Mouse (Mus musculus): ENCODE results near the gene Tmem82. TPM values are rescaled to one million over a fixed set of nuclear protein-coding genes. Genes with fewer than 3 reads are reported as not detected.

Tmem82 gene
- polyA plus RNA-seq, 1 experiment from 2014 or later = 8.4 TPM

- WGBS = 81% methylated on average over 12 of the region's 12 CpGs
- no peak overlapping the region for H3K4me3 ChIP-seq (ENCODE audit: low read depth, low read length)
- ATAC-seq (replicated peaks; ENCODE audit: low FRiP score, low TSS enrichment, low read depth) (no peak), DNase-seq (ENCODE audit: low spot score) (no peak)
- H3K4me1 ChIP-seq (replicated peaks; ENCODE audit: control insufficient read depth, insufficient read depth, low read length) = no peaks in the 10 kb centered on the region
- no peaks in the 10 kb centered on the region for H3K27me3 ChIP-seq (replicated peaks; ENCODE audit: control insufficient read depth, insufficient read depth, low read length)
- no peaks in the 10 kb centered on the region for H3K9me3 ChIP-seq (ENCODE audit: control insufficient read depth, low read length)
- H3K36me3 ChIP-seq (ENCODE audit: control insufficient read depth, insufficient read depth, low read length) = peaks cover 35% of the 10 kb centered on the region
- no peak overlapping the region for H3K4me2 ChIP-seq (ENCODE audit: low read length)
- H3K27ac ChIP-seq (ENCODE audit: low read depth) = no peak overlapping the region
- no peak overlapping the region for H3K9ac ChIP-seq (ENCODE audit: low read length)
These were observed 37.6 kb upstream of the Tmem82 start for GRCm38 (mm10) chr4:141655908-141656608.

- no peaks in the 10 kb centered on the region for H3K27me3 ChIP-seq (replicated peaks; ENCODE audit: control insufficient read depth, insufficient read depth, low read length)
- no peak for DNase-seq (ENCODE audit: low spot score)
- H3K4me3 ChIP-seq (ENCODE audit: low read depth, low read length) = no peak overlapping the region
- no peak overlapping the region for H3K9ac ChIP-seq (ENCODE audit: low read length)
- H3K27ac ChIP-seq (ENCODE audit: low read depth) = no peak overlapping the region
- WGBS = 93% methylated on average over 6 of the region's 6 CpGs
- H3K36me3 ChIP-seq (ENCODE audit: control insufficient read depth, insufficient read depth, low read length) = peaks cover 24% of the 10 kb centered on the region
- no peaks in the 10 kb centered on the region for H3K9me3 ChIP-seq (ENCODE audit: control insufficient read depth, low read length)
- H3K4me2 ChIP-seq (ENCODE audit: low read length) = no peak overlapping the region
- no peak for ATAC-seq (replicated peaks; ENCODE audit: low FRiP score, low TSS enrichment, low read depth)
- H3K4me1 ChIP-seq (replicated peaks; ENCODE audit: control insufficient read depth, insufficient read depth, low read length) = no peaks in the 10 kb centered on the region
These were observed 36.1 kb upstream of the Tmem82 start for GRCm38 (mm10) chr4:141654509-141654908.

- Histone ChIP-seq H3K9me3 (ENCODE audit: control insufficient read depth, low read length) (no peaks in the 10 kb centered on the region), H3K4me3 (ENCODE audit: low read depth, low read length) (no peak overlapping the region), H3K27ac (ENCODE audit: low read depth) (no peak overlapping the region), H3K27me3 (replicated peaks; ENCODE audit: control insufficient read depth, insufficient read depth, low read length) (no peaks in the 10 kb centered on the region), H3K4me1 (replicated peaks; ENCODE audit: control insufficient read depth, insufficient read depth, low read length) (no peaks in the 10 kb centered on the region), H3K4me2 (ENCODE audit: low read length) (no peak overlapping the region), H3K36me3 (ENCODE audit: control insufficient read depth, insufficient read depth, low read length) (peaks cover 24% of the 10 kb centered on the region), H3K9ac (ENCODE audit: low read length) (no peak overlapping the region)
- ATAC-seq (replicated peaks; ENCODE audit: low FRiP score, low TSS enrichment, low read depth) (no peak), DNase-seq (ENCODE audit: low spot score) (no peak)
- WGBS = 88% methylated on average over 13 of the region's 13 CpGs
These were observed 35.4 kb upstream of the Tmem82 start for GRCm38 (mm10) chr4:141653813-141654212.

- no peaks in the 10 kb centered on the region for H3K27me3 ChIP-seq (replicated peaks; ENCODE audit: control insufficient read depth, insufficient read depth, low read length)
- no peak overlapping the region for H3K9ac ChIP-seq (ENCODE audit: low read length)
- H3K4me2 ChIP-seq (ENCODE audit: low read length) = no peak overlapping the region
- WGBS = 90% methylated on average over 8 of the region's 8 CpGs
- H3K4me3 ChIP-seq (ENCODE audit: low read depth, low read length) = no peak overlapping the region
- H3K9me3 ChIP-seq (ENCODE audit: control insufficient read depth, low read length) = no peaks in the 10 kb centered on the region
- H3K36me3 ChIP-seq (ENCODE audit: control insufficient read depth, insufficient read depth, low read length) = peaks cover 24% of the 10 kb centered on the region
- H3K27ac ChIP-seq (ENCODE audit: low read depth) = no peak overlapping the region
- ATAC-seq (replicated peaks; ENCODE audit: low FRiP score, low TSS enrichment, low read depth) = no peak
- no peak for DNase-seq (ENCODE audit: low spot score)
- no peaks in the 10 kb centered on the region for H3K4me1 ChIP-seq (replicated peaks; ENCODE audit: control insufficient read depth, insufficient read depth, low read length)
These were observed 34.6 kb upstream of the Tmem82 start for GRCm38 (mm10) chr4:141653044-141653443.

- Histone ChIP-seq H3K9me3 (ENCODE audit: control insufficient read depth, low read length) (no peaks in the 10 kb centered on the region), H3K27ac (ENCODE audit: low read depth) (no peak overlapping the region), H3K9ac (ENCODE audit: low read length) (no peak overlapping the region), H3K27me3 (replicated peaks; ENCODE audit: control insufficient read depth, insufficient read depth, low read length) (no peaks in the 10 kb centered on the region), H3K4me2 (ENCODE audit: low read length) (no peak overlapping the region), H3K4me3 (ENCODE audit: low read depth, low read length) (no peak overlapping the region), H3K4me1 (replicated peaks; ENCODE audit: control insufficient read depth, insufficient read depth, low read length) (no peaks in the 10 kb centered on the region), H3K36me3 (ENCODE audit: control insufficient read depth, insufficient read depth, low read length) (peaks cover 17% of the 10 kb centered on the region)
- no peak for DNase-seq (ENCODE audit: low spot score)
- WGBS = 90% methylated on average over 10 of the region's 10 CpGs
- no peak for ATAC-seq (replicated peaks; ENCODE audit: low FRiP score, low TSS enrichment, low read depth)
These were observed 33.5 kb upstream of the Tmem82 start for GRCm38 (mm10) chr4:141651944-141652343.

- Histone ChIP-seq H3K9ac (ENCODE audit: low read length) (no peak overlapping the region), H3K9me3 (ENCODE audit: control insufficient read depth, low read length) (no peaks in the 10 kb centered on the region), H3K27ac (ENCODE audit: low read depth) (no peak overlapping the region), H3K27me3 (replicated peaks; ENCODE audit: control insufficient read depth, insufficient read depth, low read length) (no peaks in the 10 kb centered on the region), H3K4me2 (ENCODE audit: low read length) (no peak overlapping the region), H3K4me3 (ENCODE audit: low read depth, low read length) (no peak overlapping the region), H3K4me1 (replicated peaks; ENCODE audit: control insufficient read depth, insufficient read depth, low read length) (no peaks in the 10 kb centered on the region), H3K36me3 (ENCODE audit: control insufficient read depth, insufficient read depth, low read length) (peaks cover 16% of the 10 kb centered on the region)
- ATAC-seq (replicated peaks; ENCODE audit: low FRiP score, low TSS enrichment, low read depth) (no peak), DNase-seq (ENCODE audit: low spot score) (no peak)
- 91% methylated on average over 6 of the region's 6 CpGs for WGBS
These were observed 32.9 kb upstream of the Tmem82 start for GRCm38 (mm10) chr4:141651286-141651685.

GRCm38 (mm10) chr4:141649244-141649643 is 30.8 kb upstream of the Tmem82 start:
- DNase-seq (ENCODE audit: low spot score) (no peak), ATAC-seq (replicated peaks; ENCODE audit: low FRiP score, low TSS enrichment, low read depth) (no peak)
- no peaks in the 10 kb centered on the region for H3K27me3 ChIP-seq (replicated peaks; ENCODE audit: control insufficient read depth, insufficient read depth, low read length)
- 78% methylated on average over 6 of the region's 6 CpGs for WGBS
- H3K9me3 ChIP-seq (ENCODE audit: control insufficient read depth, low read length) = no peaks in the 10 kb centered on the region
- no peak overlapping the region for H3K4me2 ChIP-seq (ENCODE audit: low read length)
- H3K4me3 ChIP-seq (ENCODE audit: low read depth, low read length) = no peak overlapping the region
- H3K27ac ChIP-seq (ENCODE audit: low read depth) = no peak overlapping the region
- H3K36me3 ChIP-seq (ENCODE audit: control insufficient read depth, insufficient read depth, low read length) = peaks cover 16% of the 10 kb centered on the region
- no peaks in the 10 kb centered on the region for H3K4me1 ChIP-seq (replicated peaks; ENCODE audit: control insufficient read depth, insufficient read depth, low read length)
- H3K9ac ChIP-seq (ENCODE audit: low read length) = no peak overlapping the region

- WGBS = 94% methylated on average over 5 of the region's 5 CpGs
- Histone ChIP-seq H3K4me1 (replicated peaks; ENCODE audit: control insufficient read depth, insufficient read depth, low read length) (peaks cover 6% of the 10 kb centered on the region; the same call in 1 of the 2 replicates), H3K4me3 (ENCODE audit: low read depth, low read length) (no peak overlapping the region), H3K9ac (ENCODE audit: low read length) (no peak overlapping the region), H3K27me3 (replicated peaks; ENCODE audit: control insufficient read depth, insufficient read depth, low read length) (no peaks in the 10 kb centered on the region), H3K9me3 (ENCODE audit: control insufficient read depth, low read length) (no peaks in the 10 kb centered on the region), H3K27ac (ENCODE audit: low read depth) (no peak overlapping the region), H3K4me2 (ENCODE audit: low read length) (no peak overlapping the region), H3K36me3 (ENCODE audit: control insufficient read depth, insufficient read depth, low read length) (peaks cover 12% of the 10 kb centered on the region)
- no peak for DNase-seq (ENCODE audit: low spot score)
- no peak for ATAC-seq (replicated peaks; ENCODE audit: low FRiP score, low TSS enrichment, low read depth)
These were observed 29.8 kb upstream of the Tmem82 start for GRCm38 (mm10) chr4:141648262-141648661.

GRCm38 (mm10) chr4:141647187-141647586 is 28.8 kb upstream of the Tmem82 start:
- Histone ChIP-seq H3K9ac (ENCODE audit: low read length) (no peak overlapping the region), H3K36me3 (ENCODE audit: control insufficient read depth, insufficient read depth, low read length) (peaks cover 16% of the 10 kb centered on the region), H3K9me3 (ENCODE audit: control insufficient read depth, low read length) (no peaks in the 10 kb centered on the region), H3K27ac (ENCODE audit: low read depth) (no peak overlapping the region), H3K4me2 (ENCODE audit: low read length) (no peak overlapping the region), H3K4me1 (replicated peaks; ENCODE audit: control insufficient read depth, insufficient read depth, low read length) (peaks cover 6% of the 10 kb centered on the region; the same call in 1 of the 2 replicates), H3K4me3 (ENCODE audit: low read depth, low read length) (no peak overlapping the region), H3K27me3 (replicated peaks; ENCODE audit: control insufficient read depth, insufficient read depth, low read length) (no peaks in the 10 kb centered on the region)
- WGBS = 91% methylated on average over 3 of the region's 3 CpGs
- no peak for ATAC-seq (replicated peaks; ENCODE audit: low FRiP score, low TSS enrichment, low read depth)
- DNase-seq (ENCODE audit: low spot score) = no peak
